Mouse (Mus musculus) heart, adult 8-10 months (tissue): ENCODE measurements around the gene Tlx3. TPM values are rescaled to one million over a fixed set of nuclear protein-coding genes. Genes with fewer than 3 reads are reported as not detected.

Source experiments
- DNase-seq: peaks from one replicate; pipeline ENCODE4 v3.0.0; 2022; ENCODE audit warnings: low spot score
- total RNA-seq, 4 experiments: library from RNA; stranded (reverse); gene quantifications; 2 replicates each; pipeline ENCODE4 v1.2.4; 2022

The Tlx3 gene
- total RNA-seq, 4 experiments from 2014 or later, result not detected

DNA sequence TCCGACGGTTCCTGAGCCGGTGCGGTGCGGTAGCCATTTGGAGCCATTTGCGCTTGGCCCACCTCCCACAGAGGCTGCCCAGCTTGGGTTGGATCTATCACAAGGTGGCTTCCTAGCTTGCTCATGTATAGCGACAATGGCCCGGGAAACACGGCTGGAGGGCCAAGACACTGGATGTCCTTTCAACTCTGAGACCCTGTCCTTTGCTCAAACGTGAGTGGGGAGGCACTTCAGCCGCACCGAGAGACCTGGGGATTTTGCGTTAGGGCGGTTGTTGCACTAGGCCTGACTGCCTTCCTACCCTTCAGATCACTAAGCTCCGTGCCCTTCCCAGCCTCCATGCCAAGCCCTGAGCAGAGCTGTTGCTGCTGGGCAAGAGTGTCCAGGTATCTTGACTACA, 5.7 kb downstream of the Tlx3 start:
- no peak for DNase-seq

DNA sequence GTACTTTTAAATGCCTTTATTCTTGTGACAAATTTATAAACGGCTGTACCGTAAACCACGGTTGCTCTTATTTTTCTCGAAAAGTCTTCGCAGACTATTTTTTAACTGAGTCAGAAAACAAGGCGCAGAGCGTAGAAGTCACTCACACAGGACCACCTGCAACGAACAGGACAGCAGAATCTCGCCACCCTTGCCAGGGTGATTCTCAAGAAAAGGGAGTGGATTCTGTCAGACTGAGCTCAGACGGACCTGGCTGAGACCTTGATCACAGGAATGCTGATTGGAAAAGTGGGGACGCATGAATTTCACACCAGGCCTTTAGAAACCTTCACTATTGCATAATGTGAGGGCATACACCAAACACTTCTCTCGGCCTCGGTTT, 6.3 kb downstream of the Tlx3 start:
- DNase-seq, result no peak

GRCm38 (mm10) chr11:33196447-33197132, 6.8 kb downstream of the Tlx3 start:
- no peak for DNase-seq

DNA sequence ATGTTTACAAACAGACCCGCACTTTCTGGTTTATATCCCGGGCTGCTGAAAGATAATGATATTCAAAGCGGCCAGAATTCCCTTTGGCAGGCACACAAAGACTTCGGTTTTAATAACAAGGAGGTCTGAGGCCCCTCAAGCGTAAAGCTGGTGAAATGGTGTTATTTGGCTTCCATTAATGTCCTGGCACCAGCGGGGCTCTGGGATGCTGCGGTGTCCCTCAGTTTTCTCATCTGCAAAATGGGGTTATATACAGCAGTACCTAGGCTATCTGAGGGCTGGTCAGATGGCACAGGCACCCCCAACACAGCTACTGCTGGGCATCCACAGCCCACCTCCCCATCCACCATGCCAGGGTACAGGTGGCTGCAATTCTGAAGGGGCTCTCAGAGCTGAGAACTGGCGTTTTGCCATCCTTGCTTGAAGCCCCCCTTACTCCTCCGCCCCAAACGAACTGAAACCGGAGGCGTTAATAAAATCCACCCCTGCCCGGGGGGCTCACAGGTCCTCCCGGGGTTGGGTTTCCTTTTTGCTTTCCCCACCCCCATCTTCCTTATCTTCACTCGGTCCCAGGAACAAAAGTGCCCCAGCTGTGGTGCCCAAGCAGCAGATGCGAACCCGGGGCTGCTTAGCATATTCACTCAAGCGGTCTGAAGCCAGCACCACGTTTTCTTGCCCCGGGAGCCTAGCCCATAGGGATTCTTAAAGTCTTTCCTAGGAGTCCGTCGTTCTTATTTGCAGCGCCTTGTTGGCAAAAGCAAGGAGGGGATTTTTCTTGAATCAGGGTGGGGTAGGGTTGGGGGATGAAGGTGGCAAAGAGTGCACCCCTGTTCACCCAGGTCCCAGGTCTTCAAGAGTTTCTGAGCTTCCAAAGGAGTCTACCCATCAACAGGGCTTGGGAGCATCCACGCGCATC, 7.6 kb downstream of the Tlx3 start:
- no peak for DNase-seq

DNA sequence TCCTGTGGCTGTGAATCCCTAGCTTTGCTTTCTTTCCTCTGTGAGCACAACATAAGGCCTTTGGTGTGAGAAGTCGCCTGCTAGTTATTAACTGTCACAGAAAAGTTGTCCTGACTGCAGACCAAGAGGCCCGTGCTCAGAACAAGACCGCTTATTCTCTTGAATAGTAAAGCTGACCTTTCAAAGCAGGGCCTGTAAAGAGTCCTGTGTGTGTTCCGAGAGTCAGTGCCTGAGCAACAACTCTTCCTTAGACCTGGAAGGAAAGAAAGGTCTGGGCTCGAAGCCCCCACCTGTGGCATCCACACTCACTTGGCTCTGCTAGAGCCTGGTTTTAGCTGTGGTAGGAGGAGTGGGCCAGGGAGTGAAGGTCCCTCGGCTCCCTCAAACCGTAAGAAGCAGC, 8.3 kb downstream of the Tlx3 start:
- no peak for DNase-seq

DNA sequence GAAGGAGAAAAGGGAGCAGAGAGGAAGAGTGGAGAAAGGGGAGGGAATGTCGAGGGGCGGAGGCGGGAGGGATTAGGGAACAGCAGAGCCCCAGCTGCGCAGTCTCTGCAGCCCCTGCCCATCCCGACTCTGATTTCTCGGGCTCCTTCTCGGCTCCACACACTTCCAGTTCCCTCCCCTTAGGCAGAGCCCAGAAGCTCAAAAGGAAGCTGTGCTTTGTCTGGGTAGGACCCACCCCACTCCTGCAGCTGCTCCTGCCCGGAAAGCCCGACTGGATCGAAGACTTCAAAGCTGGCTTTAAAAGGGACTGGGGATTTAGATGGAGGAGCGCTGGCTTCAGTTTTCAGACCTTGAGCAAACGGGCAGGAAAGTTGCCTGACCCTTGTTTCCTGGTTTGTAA, 9.7 kb downstream of the Tlx3 start:
- no peak for DNase-seq

DNA sequence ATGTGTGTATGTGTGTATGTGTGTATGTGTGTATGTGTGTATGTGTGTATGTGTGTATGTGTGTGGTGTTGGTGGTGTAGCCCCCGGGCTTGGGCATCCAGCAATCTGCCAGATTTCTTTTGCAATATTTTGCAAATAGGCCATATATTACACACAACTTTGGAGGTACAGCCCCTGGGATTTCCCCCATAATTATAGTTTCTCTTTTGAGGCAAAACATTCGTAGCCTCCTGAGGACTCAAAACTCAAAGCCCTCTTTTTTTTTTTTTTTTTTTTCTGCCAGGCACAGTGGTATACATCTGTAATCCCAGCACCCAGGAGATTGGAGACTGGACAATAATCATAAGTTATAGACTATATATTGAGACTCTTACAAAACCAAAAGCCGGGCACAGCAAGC, 21.6 kb downstream of the Tlx3 start:
- DNase-seq, result no peak

GRCm38 (mm10) chr11:33180701-33181116, 22.7 kb downstream of the Tlx3 start:
- DNase-seq, result no peak

DNA sequence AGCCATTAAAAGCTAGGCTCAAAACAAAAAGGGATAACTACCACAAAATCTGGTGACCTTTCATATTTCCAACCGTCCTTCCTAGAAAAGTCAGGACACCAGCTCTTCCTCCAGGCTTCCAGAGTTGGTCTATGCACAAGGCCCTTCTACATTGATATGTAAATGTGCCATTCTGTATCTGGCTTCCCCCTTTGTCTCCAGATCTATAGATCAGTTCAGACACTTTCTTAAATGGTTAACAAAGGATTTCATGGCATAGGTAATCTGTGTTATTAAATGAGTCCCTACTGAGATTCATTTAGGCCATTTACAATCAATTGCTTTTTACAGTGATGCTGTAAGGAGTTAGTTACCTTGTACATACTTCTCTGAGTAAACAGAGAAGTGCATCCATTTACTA, 23.6 kb downstream of the Tlx3 start:
- DNase-seq, result no peak

DNA sequence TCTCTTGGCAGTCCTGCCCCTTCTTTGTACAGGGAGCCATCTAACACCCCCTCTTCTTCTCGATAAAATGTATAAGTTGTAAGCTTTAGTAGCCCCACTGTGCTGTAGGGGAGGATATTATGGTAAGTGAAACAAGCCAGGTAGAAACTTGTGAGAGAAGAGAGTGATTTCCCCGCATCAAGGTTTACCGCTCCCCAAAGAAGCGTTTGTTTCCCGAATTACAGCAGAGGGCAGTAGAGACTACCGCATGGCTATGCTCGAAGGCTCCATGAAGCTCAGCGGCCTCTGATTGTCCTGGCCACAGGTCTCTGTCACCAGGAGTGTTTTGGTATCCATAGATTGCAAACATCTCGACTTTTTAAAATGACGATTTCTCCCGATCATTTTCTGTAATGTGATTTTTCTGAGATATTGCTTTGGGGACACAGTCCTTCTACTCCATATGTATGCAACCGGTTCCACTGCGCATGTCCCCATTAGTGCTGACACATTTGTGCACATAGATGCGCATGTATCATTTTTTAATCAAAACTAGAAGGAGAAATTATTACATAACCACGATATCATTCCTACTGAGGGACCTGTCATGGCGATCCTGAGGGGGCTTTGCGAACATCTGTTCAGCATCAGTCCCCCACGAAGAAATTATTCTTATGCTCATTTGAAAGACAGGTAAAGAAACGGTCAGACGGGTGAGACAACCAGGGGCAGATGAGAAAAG, 26.7 kb downstream of the Tlx3 start:
- DNase-seq, result peak; percentile 43

DNA sequence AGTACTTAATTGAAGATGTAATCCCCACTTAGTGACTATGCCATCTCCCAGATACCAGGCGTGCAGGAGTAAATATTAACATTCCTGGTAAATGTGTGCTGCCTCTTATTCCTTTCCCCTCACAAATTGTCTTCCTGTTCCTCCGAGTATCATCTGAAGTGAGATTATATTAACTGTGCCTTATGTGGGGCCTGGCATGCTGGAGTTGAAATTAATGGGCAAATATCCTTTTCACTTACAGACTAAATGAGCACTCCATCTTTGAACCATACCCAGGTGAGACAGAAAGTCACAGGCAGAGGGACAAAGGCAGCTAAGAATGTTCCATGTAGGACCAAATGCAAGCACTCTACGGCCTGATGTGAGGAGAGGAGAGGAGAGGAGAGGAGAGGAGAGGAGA, 27.6 kb downstream of the Tlx3 start:
- DNase-seq, result no peak

DNA sequence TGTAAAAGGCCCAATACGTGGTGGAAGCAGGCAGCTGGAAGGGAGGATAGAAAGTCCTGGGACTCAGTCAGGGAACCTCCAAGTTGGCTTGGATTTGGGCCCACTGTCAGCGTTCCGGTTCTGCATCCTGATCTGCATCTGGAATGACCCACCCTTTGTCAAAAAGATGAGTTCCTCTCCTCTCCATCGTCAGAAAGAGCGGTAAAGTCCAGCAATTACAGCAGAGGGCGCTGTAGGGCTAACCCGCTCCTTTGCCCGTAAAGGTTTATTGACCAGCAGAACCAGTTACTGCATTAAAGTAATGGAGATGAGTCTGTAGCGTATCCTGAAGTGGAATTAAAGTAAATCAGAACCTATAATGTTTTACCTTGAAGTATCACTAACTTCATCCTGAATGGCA, 32.9 kb downstream of the Tlx3 start:
- no peak for DNase-seq

DNA sequence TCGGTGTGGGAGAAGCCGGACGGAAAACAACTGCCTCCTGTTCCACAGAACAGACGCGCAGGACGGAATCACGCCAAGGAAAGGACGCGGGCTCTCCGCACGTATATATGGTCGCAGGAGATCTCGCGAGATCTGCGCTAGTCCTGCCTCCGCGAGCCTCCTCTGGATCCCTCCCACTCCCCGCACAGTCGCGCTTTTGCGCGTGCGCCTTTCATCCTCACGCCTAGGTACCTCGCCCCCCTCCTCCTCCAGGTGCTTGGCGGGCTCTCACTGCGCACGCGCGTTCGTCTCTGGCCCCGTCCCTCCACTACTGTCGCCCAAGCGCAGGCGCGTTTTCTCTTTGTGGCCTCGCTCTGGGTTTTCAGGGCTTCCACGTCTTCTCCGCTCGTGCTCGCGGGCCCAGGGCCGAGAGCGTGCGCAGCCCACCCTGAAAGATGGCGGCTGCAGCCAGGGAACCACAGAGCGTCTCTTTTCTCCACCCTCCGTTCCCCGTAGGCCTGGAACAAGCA, 40.3 kb downstream of the Tlx3 start, which contains the start of gene Npm1:
Gene Npm1, minus strand, starts transcription at position 209 of the 509 bp plus-strand sequence.
- DNase-seq, result peak; percentile 99

DNA sequence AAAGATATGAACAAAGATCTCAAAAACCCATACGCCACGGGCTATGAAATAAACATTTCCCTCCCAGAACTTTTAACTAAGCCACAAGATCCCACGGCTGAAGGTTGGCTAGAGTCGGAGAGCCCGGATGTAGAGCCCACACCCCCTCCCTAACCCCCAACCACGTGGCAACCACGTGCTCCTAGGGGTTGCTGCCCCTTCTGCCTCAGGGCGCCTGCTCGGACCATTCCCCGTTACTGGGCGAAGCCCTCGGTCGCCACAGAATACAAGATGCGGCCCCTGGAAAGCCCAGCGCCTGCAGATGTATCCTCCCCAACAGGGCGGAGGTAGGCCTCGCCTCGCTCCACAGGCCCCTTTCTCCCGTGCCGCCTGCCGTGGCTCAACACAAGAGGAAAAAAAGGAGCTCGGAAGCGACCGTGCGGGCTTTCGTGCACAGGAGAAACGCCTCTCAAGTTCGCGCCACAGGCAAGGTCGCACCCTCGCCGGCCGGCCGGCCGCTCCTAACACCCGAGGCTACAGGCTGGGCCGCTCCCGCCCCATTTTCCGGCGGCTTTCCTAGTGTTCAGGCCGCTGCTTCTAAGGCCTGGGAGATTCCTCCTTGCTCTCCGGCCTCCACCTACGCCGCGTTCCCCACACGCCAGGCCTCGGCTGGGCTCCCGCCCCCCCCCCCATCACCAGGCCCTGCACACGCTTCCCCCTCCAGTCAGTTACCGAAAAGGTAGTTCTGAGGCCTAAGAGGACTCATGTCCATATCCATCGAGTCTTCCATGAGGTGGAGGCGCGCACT, 41.0 kb downstream of the Tlx3 start:
- peak; percentile 56 for DNase-seq

DNA sequence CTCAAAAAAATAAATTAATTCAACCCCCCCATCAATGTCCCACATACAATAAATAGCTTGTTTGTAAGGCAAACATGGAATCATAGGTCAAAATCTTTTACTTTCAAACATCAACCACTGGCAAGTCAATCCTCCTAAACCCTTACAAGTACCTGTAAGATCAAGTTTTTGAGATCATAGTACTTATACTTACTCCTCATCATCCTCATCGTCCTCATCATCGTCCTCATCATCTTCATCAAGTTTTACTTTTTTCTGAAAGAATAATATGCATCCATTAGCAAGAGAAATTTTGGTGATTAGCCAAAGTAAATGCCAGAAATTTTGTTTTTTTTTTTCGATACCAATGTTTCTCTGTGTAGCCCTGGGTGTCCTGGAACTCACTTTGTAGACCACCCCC, 43.6 kb downstream of the Tlx3 start:
- DNase-seq, result no peak

- no peak for DNase-seq
Measured at GRCm38 (mm10) chr11:33157453-33158196, 45.8 kb downstream of the Tlx3 start.

DNA sequence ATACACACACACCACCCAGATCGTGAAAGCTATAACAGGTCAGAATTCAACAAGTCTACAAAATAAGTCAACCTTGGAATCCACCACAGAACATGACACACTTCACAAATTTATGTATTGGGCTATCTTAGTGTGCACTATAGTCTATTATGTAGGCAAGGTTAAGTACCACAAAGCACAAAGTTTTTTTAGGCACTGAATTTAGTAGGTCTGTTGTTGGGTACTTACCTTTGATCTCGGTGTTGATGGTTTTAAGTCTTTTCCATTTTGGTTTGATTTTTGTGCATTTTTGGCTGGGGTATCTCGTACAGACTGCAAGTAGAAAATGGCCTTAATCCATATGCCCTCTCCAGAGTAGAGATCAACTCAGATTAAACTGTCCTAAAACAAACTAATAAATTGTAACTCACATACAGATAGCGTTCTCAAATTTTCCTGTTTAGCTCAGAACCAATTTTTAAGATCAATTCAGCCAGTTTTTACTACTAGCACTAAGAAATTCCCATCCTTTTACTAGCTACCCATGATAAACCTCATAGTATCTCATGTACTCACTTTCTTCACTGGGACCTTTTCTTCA, 46.9 kb downstream of the Tlx3 start:
- no peak for DNase-seq

DNA sequence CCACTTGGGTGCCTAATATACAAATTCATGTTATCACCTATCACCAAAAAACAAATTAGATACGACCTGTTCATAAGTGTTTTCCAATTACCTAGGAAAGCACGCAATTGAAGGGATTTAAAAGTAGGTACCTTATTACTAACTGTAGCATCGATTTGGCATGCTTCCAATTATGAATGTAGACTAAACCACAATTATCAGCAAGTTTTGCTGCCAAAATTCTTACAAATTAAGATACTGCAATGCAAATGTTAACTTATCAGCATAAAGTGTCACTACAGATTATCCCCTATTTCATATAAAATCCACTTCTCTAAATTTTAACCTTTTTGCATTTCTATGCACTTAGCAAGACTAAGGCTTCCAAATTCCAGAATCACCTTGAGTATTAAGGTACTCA, 48.9 kb downstream of the Tlx3 start:
- DNase-seq, result no peak

DNA sequence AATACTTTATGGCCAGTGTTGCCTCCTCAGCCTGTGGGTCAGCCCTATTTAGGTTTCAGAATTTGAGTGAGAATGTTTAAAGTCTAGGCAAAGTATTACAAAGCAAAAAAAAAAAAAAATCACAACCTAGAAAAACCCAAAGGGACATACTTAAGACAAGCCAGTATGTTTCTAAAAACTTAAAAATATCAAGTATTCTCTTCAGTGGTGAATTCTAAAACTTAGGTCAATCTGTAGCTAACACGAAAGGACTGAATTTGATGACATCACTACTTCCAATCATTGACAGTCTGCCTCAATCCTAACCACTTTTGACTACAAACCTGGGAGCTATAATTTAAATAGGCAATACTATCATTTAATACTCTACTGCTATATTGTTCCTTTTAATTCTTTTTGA, 50.4 kb downstream of the Tlx3 start:
- DNase-seq, result no peak

DNA sequence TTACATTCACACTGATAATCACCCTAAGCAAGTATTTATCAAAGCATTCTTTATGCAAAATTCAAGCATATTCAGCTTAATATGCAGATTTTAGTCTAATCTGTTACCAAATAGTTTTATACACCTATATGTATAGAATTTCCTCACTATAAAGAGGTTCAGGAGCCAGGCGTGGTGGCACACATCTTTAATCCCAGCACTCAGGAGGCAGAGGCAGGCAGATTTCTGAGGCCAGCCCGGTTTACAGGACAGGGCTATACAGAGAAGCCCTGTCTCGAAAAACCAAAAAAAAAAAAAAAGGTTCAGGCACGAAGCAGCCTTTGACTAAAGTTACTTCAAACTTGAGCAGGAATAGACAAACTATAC, 51.6 kb downstream of the Tlx3 start:
- DNase-seq, result no peak
